Mouse (Mus musculus): ENCODE measurements around the gene Apela. TPM values are rescaled to one million over a fixed set of nuclear protein-coding genes. Genes with fewer than 3 reads are reported as not detected.
"Not testable (repeated sequence)": the region's sequence is repeated elsewhere in the genome, so short reads cannot be mapped to it uniquely, and the experiment has no call there.

Gene Apela
- total and polyA plus RNA-seq, 3 experiments: 0.27 TPM; not detected in 2

- TF ChIP-seq CTCF (IDR thresholded peaks at IDR 0.05) (peak; percentile 80), POLR2A (IDR thresholded peaks at IDR 0.05; ENCODE audit: insufficient read depth, low read depth, low read length) (no peak)
- 48% methylated on average over 8 of the region's 8 CpGs for WGBS
- H3K27me3 ChIP-seq (ENCODE audit: control insufficient read depth, insufficient read depth, low read length): no peaks in the 10 kb centered on the region
- no peak overlapping the region for H3K27ac ChIP-seq
- H3K4me1 ChIP-seq (ENCODE audit: control insufficient read depth, insufficient read depth, low read length): no peaks in the 10 kb centered on the region
- peak; percentile 4 to 52 for DNase-seq
- H3K9ac ChIP-seq (ENCODE audit: low read depth, low read length): no peak overlapping the region
- H3K79me2 ChIP-seq (replicated peaks; ENCODE audit: control insufficient read depth, insufficient read depth, low read length): no peaks in the 10 kb centered on the region
- intact Hi-C loops (cut with DNase I): loop anchor here (1.0 kb wide), 1 partner anchor 88 kb away; no protein-coding TSS in a partner anchor
- H3K4me3 ChIP-seq: no peak overlapping the region
- H3K36me3 ChIP-seq (ENCODE audit: control insufficient read depth, insufficient read depth, low read length): no peaks in the 10 kb centered on the region
Observed at GRCm38 (mm10) chr8:65022485-65022884, 14.7 kb downstream of the Apela start.

- 83% methylated on average over 8 of the region's 8 CpGs for WGBS
- Histone ChIP-seq H3K27ac (no peak within 1 kb of the TSS), H3K9ac (ENCODE audit: low read depth, low read length) (no peak within 1 kb of the TSS), H3K4me1 (ENCODE audit: control insufficient read depth, insufficient read depth, low read length) (no peaks in the 10 kb centered on the region), H3K27me3 (ENCODE audit: control insufficient read depth, insufficient read depth, low read length) (no peaks in the 10 kb centered on the region), H3K36me3 (ENCODE audit: control insufficient read depth, insufficient read depth, low read length) (no peaks in the 10 kb centered on the region), H3K4me3 (no peak within 1 kb of the TSS), H3K79me2 (replicated peaks; ENCODE audit: control insufficient read depth, insufficient read depth, low read length) (no peaks in the 10 kb centered on the region)
- TF ChIP-seq CTCF (IDR thresholded peaks at IDR 0.05) (no peak), POLR2A (IDR thresholded peaks at IDR 0.05; ENCODE audit: insufficient read depth, low read depth, low read length) (no peak), EP300 (IDR thresholded peaks at IDR 0.05; ENCODE audit: insufficient read depth, low read depth, low read length) (no peak)
- intact Hi-C loops (cut with DNase I): no loop called here
- DNase-seq: no peak
Observed at GRCm38 (mm10) chr8:65018423-65018822, 18.7 kb downstream of the Apela start, which contains the start of the genes Trim61 and Trim60. Gene Trim61, minus strand, starts transcription at chr8:65018523. Gene Trim60, minus strand, starts transcription at chr8:65018584.

GRCm38 (mm10) chr8:65007616-65008015, 29.5 kb downstream of the Apela start:
- WGBS: 77% methylated on average over 6 of the region's 6 CpGs
- intact Hi-C loops (cut with DNase I): not testable (repeated sequence)

GRCm38 (mm10) chr8:64998806-64999365, 38.2 kb downstream of the Apela start:
- WGBS: 80% methylated on average over 4 of the region's 4 CpGs
- no peak for DNase-seq
- Histone ChIP-seq H3K9ac (ENCODE audit: low read depth, low read length) (no peak overlapping the region), H3K79me2 (replicated peaks; ENCODE audit: control insufficient read depth, insufficient read depth, low read length) (no peaks in the 10 kb centered on the region), H3K27me3 (ENCODE audit: control insufficient read depth, insufficient read depth, low read length) (no peaks in the 10 kb centered on the region), H3K27ac (no peak overlapping the region), H3K4me3 (no peak overlapping the region), H3K36me3 (ENCODE audit: control insufficient read depth, insufficient read depth, low read length) (no peaks in the 10 kb centered on the region), H3K4me1 (ENCODE audit: control insufficient read depth, insufficient read depth, low read length) (no peaks in the 10 kb centered on the region)
- intact Hi-C loops (cut with DNase I): no loop called here
- TF ChIP-seq CTCF (IDR thresholded peaks at IDR 0.05) (no peak), EP300 (IDR thresholded peaks at IDR 0.05; ENCODE audit: insufficient read depth, low read depth, low read length) (no peak), POLR2A (IDR thresholded peaks at IDR 0.05; ENCODE audit: insufficient read depth, low read depth, low read length) (no peak)

More at GRCm38 (mm10) chr8:65007616-65008015, 29.5 kb downstream of the Apela start:
- H3K27ac ChIP-seq; H3K4me3 ChIP-seq; H3K79me2 ChIP-seq (replicated peaks; ENCODE audit: control insufficient read depth, insufficient read depth, low read length); DNase-seq; H3K9ac ChIP-seq (ENCODE audit: low read depth, low read length); H3K4me1 ChIP-seq (ENCODE audit: control insufficient read depth, insufficient read depth, low read length); H3K36me3 ChIP-seq (ENCODE audit: control insufficient read depth, insufficient read depth, low read length); H3K27me3 ChIP-seq (ENCODE audit: control insufficient read depth, insufficient read depth, low read length): not testable (repeated sequence)

- no peaks in the 10 kb centered on the region for H3K27me3 ChIP-seq (ENCODE audit: control insufficient read depth, insufficient read depth, low read length)
- 83% methylated on average over 4 of the region's 4 CpGs for WGBS
- H3K36me3 ChIP-seq (ENCODE audit: control insufficient read depth, insufficient read depth, low read length): no peaks in the 10 kb centered on the region
- H3K4me3 ChIP-seq: no peak within 1 kb of the TSS
- H3K9ac ChIP-seq (ENCODE audit: low read depth, low read length): no peak within 1 kb of the TSS
- no peak within 1 kb of the TSS for H3K27ac ChIP-seq
- TF ChIP-seq CTCF (IDR thresholded peaks at IDR 0.05) (no peak), EP300 (IDR thresholded peaks at IDR 0.05; ENCODE audit: insufficient read depth, low read depth, low read length) (no peak), POLR2A (IDR thresholded peaks at IDR 0.05; ENCODE audit: insufficient read depth, low read depth, low read length) (no peak)
- DNase-seq: no peak
- no peaks in the 10 kb centered on the region for H3K79me2 ChIP-seq (replicated peaks; ENCODE audit: control insufficient read depth, insufficient read depth, low read length)
- H3K4me1 ChIP-seq (ENCODE audit: control insufficient read depth, insufficient read depth, low read length): no peaks in the 10 kb centered on the region
- intact Hi-C loops (cut with DNase I): no loop called here
Observed at GRCm38 (mm10) chr8:64987731-64988130, 49.4 kb downstream of the Apela start, which contains the start of gene Trim75. Gene Trim75, minus strand, starts transcription at chr8:64987831.

- Histone ChIP-seq H3K79me2 (replicated peaks; ENCODE audit: control insufficient read depth, insufficient read depth, low read length) (no peaks in the 10 kb centered on the region), H3K9ac (ENCODE audit: low read depth, low read length) (no peak overlapping the region), H3K27me3 (ENCODE audit: control insufficient read depth, insufficient read depth, low read length) (no peaks in the 10 kb centered on the region), H3K4me3 (no peak overlapping the region), H3K27ac (no peak overlapping the region), H3K36me3 (ENCODE audit: control insufficient read depth, insufficient read depth, low read length) (no peaks in the 10 kb centered on the region), H3K4me1 (ENCODE audit: control insufficient read depth, insufficient read depth, low read length) (no peaks in the 10 kb centered on the region)
- intact Hi-C loops (cut with DNase I): no loop called here
- WGBS: 66% methylated on average over 20 of the region's 20 CpGs
- TF ChIP-seq CTCF (IDR thresholded peaks at IDR 0.05) (no peak), POLR2A (IDR thresholded peaks at IDR 0.05; ENCODE audit: insufficient read depth, low read depth, low read length) (no peak)
- no peak for DNase-seq
Observed at GRCm38 (mm10) chr8:64983150-64983897, 53.8 kb downstream of the Apela start.

Other genes starting within 250 kb of the Apela start
- gene Klhl2, start 187.3 kb downstream of the Apela start, total RNA-seq (2021): 10 to 100 TPM; 14.5 to 19.4 TPM
- gene Klhl2, start 187.3 kb downstream of the Apela start, polyA plus RNA-seq (2012; rRNA removed): 6.0 and 8.1 TPM in 2 replicates
- 10 to 100 TPM; 21.0 to 26.2 TPM for gene Tmem192, start 90.2 kb downstream of the Apela start, total RNA-seq (2021)
- gene Tmem192, start 90.2 kb downstream of the Apela start, polyA plus RNA-seq (2012; rRNA removed): 42.6 and 43.4 TPM in 2 replicates
- not detected for gene Trim75, start 49.5 kb downstream of the Apela start, total RNA-seq (2021)
- gene Trim75, start 49.5 kb downstream of the Apela start, polyA plus RNA-seq (2012; rRNA removed): not detected in 2 replicates
- not detected for gene Trim61, start 18.8 kb downstream of the Apela start, total RNA-seq (2021)
- not detected in 2 replicates for gene Trim61, start 18.8 kb downstream of the Apela start, polyA plus RNA-seq (2012; rRNA removed)
- gene Trim60, start 18.8 kb downstream of the Apela start, total RNA-seq (2021): not detected
- gene Trim60, start 18.8 kb downstream of the Apela start, polyA plus RNA-seq (2012; rRNA removed): not detected in 2 replicates
- gene Gm10663, start 37.7 kb upstream of the Apela start, total RNA-seq (2021): not detected
- not detected in 2 replicates for gene Gm10663, start 37.7 kb upstream of the Apela start, polyA plus RNA-seq (2012; rRNA removed)
- gene BC030870, start 92.2 kb upstream of the Apela start, total RNA-seq (2021): not detected
- gene BC030870, start 92.2 kb upstream of the Apela start, polyA plus RNA-seq (2012; rRNA removed): not detected in 2 replicates

All from heart, adult 2 months (tissue).